Mouse (Mus musculus): ENCODE measurements around the gene Fndc8. TPM values are rescaled to one million over a fixed set of nuclear protein-coding genes. Genes with fewer than 3 reads are reported as not detected.

The Fndc8 gene
- polyA plus RNA-seq, 1 experiment = 0.16 TPM

Other genes starting within 250 kb of the Fndc8 start
- gene Cct6b, start 127.8 kb upstream of the Fndc8 start, polyA plus RNA-seq (2012; rRNA removed) = 0.06 TPM in 1 of 2 replicates, not detected in the other
- 3.8 and 5.2 TPM in 2 replicates for gene Zfp830, start 127.8 kb upstream of the Fndc8 start, polyA plus RNA-seq (2012; rRNA removed)
- gene Lig3, start 111.0 kb upstream of the Fndc8 start, polyA plus RNA-seq (2012; rRNA removed) = 8.3 and 13.8 TPM in 2 replicates
- gene Rffl, start 20.9 kb upstream of the Fndc8 start, polyA plus RNA-seq (2012; rRNA removed) = 9.4 and 11.7 TPM in 2 replicates
- gene Rad51d, start 1.5 kb upstream of the Fndc8 start, polyA plus RNA-seq (2012; rRNA removed) = 10.0 and 12.1 TPM in 2 replicates
- 27.7 and 33.6 TPM in 2 replicates for gene Nle1, start 16.3 kb downstream of the Fndc8 start, polyA plus RNA-seq (2012; rRNA removed)
- 0.62 and 0.88 TPM in 2 replicates for gene Unc45b, start 18.4 kb downstream of the Fndc8 start, polyA plus RNA-seq (2012; rRNA removed)
- 1.4 and 2.6 TPM in 2 replicates for gene Slfn5, start 59.2 kb downstream of the Fndc8 start, polyA plus RNA-seq (2012; rRNA removed)
- 1.5 and 3.7 TPM in 2 replicates for gene Slfn9, start 99.7 kb downstream of the Fndc8 start, polyA plus RNA-seq (2012; rRNA removed)
- 0.31 and 0.47 TPM in 2 replicates for gene Slfn8, start 128.7 kb downstream of the Fndc8 start, polyA plus RNA-seq (2012; rRNA removed)
- gene Slfn2, start 173.0 kb downstream of the Fndc8 start, polyA plus RNA-seq (2012; rRNA removed) = 9.0 and 10.5 TPM in 2 replicates
- 0.70 and 1.1 TPM in 2 replicates for gene Slfn1, start 224.7 kb downstream of the Fndc8 start, polyA plus RNA-seq (2012; rRNA removed)